27 mouse cellular contexts compared by ENCODE assay signal in the genomic region with DNA sequence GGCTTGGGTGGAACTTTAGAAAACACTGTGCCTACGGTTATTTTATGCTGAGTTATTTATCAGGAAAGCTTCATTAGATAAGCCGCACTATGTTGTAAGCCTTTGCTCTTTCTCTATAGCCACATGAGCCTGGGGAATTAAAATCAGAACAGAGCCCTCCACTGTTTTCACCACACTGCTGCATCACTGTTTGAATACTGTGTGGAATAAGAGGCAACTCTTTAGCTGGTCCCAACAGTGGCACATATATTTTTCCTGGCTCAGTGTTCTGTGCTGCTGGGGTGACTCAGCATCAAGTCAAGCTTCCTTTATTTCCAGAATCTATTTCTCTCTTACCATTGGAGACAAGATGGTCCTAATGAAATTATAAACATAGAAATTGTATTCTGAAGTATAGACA.
DNase-seq lines count a peak whose midpoint lies in the region; ATAC-seq and TF ChIP-seq lines count a peak whose summit lies in the region.
"Had no signal": no experiment of that assay in that cellular context is flagged by ENCODE, and none has a peak within 500 bp of the region (broad histone marks: within the 10 kb centered on the region; RNA-seq: fewer than 3 reads in every experiment).

No protein-coding gene starts in this region.

- H3K27ac ChIP-seq in heart, embryonic 12.5 days (ENCODE audit: poor library complexity, severe bottlenecking): no peak overlapping the region
- no peak overlapping the region for H3K27ac ChIP-seq in heart, embryonic 11.5 days (ENCODE audit: low read depth, low read length)
- H3K27ac ChIP-seq in layer of hippocampus, adult 2 months: peak overlapping the region; percentile 84
- no peak overlapping the region for H3K27ac ChIP-seq in kidney, embryonic 15.5 days
- H3K27ac ChIP-seq: forebrain, embryonic 13.5 days; hindbrain, embryonic 12.5 days; hindbrain, postnatal 0 days; intestine, embryonic 15.5 days; limb, embryonic 10.5 days; limb, embryonic 15.5 days; liver, embryonic 13.5 days; stomach, postnatal 0 days had no signal

- peak; percentile 22; the same call in 1 of the 2 replicates for ATAC-seq in heart, embryonic 12.5 days (ENCODE audit: insufficient number of reproducible peaks, low FRiP score)
- no peak for ATAC-seq in heart, embryonic 11.5 days (replicated peaks; ENCODE audit: insufficient number of reproducible peaks, low FRiP score, low TSS enrichment)
- ATAC-seq in kidney, embryonic 15.5 days (replicated peaks; ENCODE audit: low FRiP score): no peak
- ATAC-seq: forebrain, embryonic 13.5 days; hindbrain, postnatal 0 days; intestine, embryonic 15.5 days had no signal

- H3K9me3 ChIP-seq in heart, embryonic 12.5 days (replicated peaks): no peaks in the 10 kb centered on the region
- H3K9me3 ChIP-seq in heart, embryonic 11.5 days (replicated peaks; ENCODE audit: control insufficient read depth, low read length): no peaks in the 10 kb centered on the region
- no peaks in the 10 kb centered on the region for H3K9me3 ChIP-seq in kidney, embryonic 15.5 days (replicated peaks)
- H3K9me3 ChIP-seq: forebrain, embryonic 13.5 days; hindbrain, embryonic 12.5 days; intestine, embryonic 15.5 days; limb, embryonic 10.5 days; limb, embryonic 15.5 days; liver, embryonic 13.5 days had no signal

- no peaks in the 10 kb centered on the region for H3K36me3 ChIP-seq in heart, embryonic 12.5 days
- no peaks in the 10 kb centered on the region for H3K36me3 ChIP-seq in heart, embryonic 11.5 days (ENCODE audit: control insufficient read depth, insufficient read depth, low read length)
- no peaks in the 10 kb centered on the region for H3K36me3 ChIP-seq in kidney, embryonic 15.5 days
- H3K36me3 ChIP-seq: hindbrain, embryonic 12.5 days; intestine, embryonic 15.5 days; limb, embryonic 10.5 days; limb, embryonic 15.5 days; liver, embryonic 13.5 days had no signal

- H3K4me2 ChIP-seq in heart, embryonic 12.5 days: no peak overlapping the region
- no peak overlapping the region for H3K4me2 ChIP-seq in heart, embryonic 11.5 days
- no peak overlapping the region for H3K4me2 ChIP-seq in kidney, embryonic 15.5 days
- H3K4me2 ChIP-seq: forebrain, embryonic 13.5 days; hindbrain, embryonic 12.5 days; intestine, embryonic 15.5 days; limb, embryonic 15.5 days; liver, embryonic 13.5 days had no signal

- no peaks in the 10 kb centered on the region for H3K27me3 ChIP-seq in heart, embryonic 12.5 days (replicated peaks)
- no peaks in the 10 kb centered on the region for H3K27me3 ChIP-seq in heart, embryonic 11.5 days (ENCODE audit: control insufficient read depth, insufficient read depth, low read length)
- no peaks in the 10 kb centered on the region for H3K27me3 ChIP-seq in kidney, embryonic 15.5 days
- H3K27me3 ChIP-seq: forebrain, embryonic 13.5 days; hindbrain, embryonic 12.5 days; intestine, embryonic 15.5 days; limb, embryonic 15.5 days; liver, embryonic 13.5 days had no signal

- no peak overlapping the region for H3K4me3 ChIP-seq in heart, embryonic 12.5 days
- no peak overlapping the region for H3K4me3 ChIP-seq in heart, embryonic 11.5 days (ENCODE audit: low read depth, low read length)
- no peak overlapping the region for H3K4me3 ChIP-seq in layer of hippocampus, adult 2 months
- H3K4me3 ChIP-seq in kidney, embryonic 15.5 days (replicated peaks): no peak overlapping the region
- H3K4me3 ChIP-seq: erythroblast, embryonic 14.5 days; forebrain, embryonic 13.5 days; hindbrain, embryonic 12.5 days; intestine, embryonic 15.5 days; limb, embryonic 10.5 days; limb, embryonic 15.5 days; liver, embryonic 13.5 days had no signal

- H3K9ac ChIP-seq in heart, embryonic 12.5 days: no peak overlapping the region
- H3K9ac ChIP-seq in heart, embryonic 11.5 days (ENCODE audit: low read depth, low read length): no peak overlapping the region
- no peak overlapping the region for H3K9ac ChIP-seq in kidney, embryonic 15.5 days
- H3K9ac ChIP-seq: forebrain, embryonic 13.5 days; hindbrain, embryonic 12.5 days; intestine, embryonic 15.5 days; limb, embryonic 15.5 days; liver, embryonic 13.5 days had no signal

- no peak; the same call in 1 of the 2 replicates for TF ChIP-seq CTCF in layer of hippocampus, adult 2 months (conservative IDR thresholded peaks at IDR 0.05)

- DNase-seq in layer of hippocampus, adult 2 months (ENCODE audit: low spot score in 2 of 2): no peak
- DNase-seq in layer of hippocampus, postnatal 25 days (ENCODE audit: extremely low spot score in 1 of 2, low spot score in 1 of 2): no peak
- DNase-seq in right cerebral cortex, adult 18-20 months: peak; percentile 17
- DNase-seq in right cerebral cortex, postnatal 25 days: no peak
- DNase-seq: adrenal gland, postnatal 25 days; B cell, adult 2 months; cerebellum, adult 18-20 months; cerebellum, postnatal 10 days; gastrocnemius, postnatal 36 days; kidney, adult 8-10 months; kidney, postnatal 10 days; liver, embryonic 13.5 days; lung, adult 18-20 months; lung, postnatal 10 days; thymus, adult 2 months; thymus, postnatal 36 days had no signal

- peaks cover 8% of the 10 kb centered on the region; the same call in 1 of the 2 replicates for H3K4me1 ChIP-seq in heart, embryonic 12.5 days (replicated peaks)
- H3K4me1 ChIP-seq in heart, embryonic 11.5 days (ENCODE audit: control insufficient read depth, insufficient read depth, low read length): peaks cover 7% of the 10 kb centered on the region
- no peaks in the 10 kb centered on the region for H3K4me1 ChIP-seq in kidney, embryonic 15.5 days
- H3K4me1 ChIP-seq: forebrain, embryonic 13.5 days; hindbrain, embryonic 12.5 days; intestine, embryonic 15.5 days; liver, embryonic 13.5 days had no signal

- 47% methylated on average over 2 of the region's 2 CpGs for WGBS in heart, embryonic 12.5 days
- WGBS in heart, embryonic 11.5 days (ENCODE audit: insufficient replicate concordance): 65% methylated on average over 2 of the region's 2 CpGs
- 64% methylated on average over 2 of the region's 2 CpGs for WGBS in kidney, embryonic 15.5 days
